Mouse (Mus musculus) mouse embryonic stem cell (cell line): Measurements from ENCODE around the gene Sf3a2.

Experiments
- in situ Hi-C, 2 experiments: fragments of 300-500 bp; cut with MboI; formaldehyde crosslinking; loops; 1 replicate in 1 of 2; 3 replicates in 1 of 2; pipeline ENCODE4 v1.14.3; 2019 to 2020; ENCODE audit warnings: low sequenced_read_pairs in 2 of 2, low pct_unique_long_range_greater_than_20kb in 1 of 2, mixed read lengths in 1 of 2; ENCODE audit not compliant: unreplicated experiment in 1 of 2

Gene Sf3a2

DNA sequence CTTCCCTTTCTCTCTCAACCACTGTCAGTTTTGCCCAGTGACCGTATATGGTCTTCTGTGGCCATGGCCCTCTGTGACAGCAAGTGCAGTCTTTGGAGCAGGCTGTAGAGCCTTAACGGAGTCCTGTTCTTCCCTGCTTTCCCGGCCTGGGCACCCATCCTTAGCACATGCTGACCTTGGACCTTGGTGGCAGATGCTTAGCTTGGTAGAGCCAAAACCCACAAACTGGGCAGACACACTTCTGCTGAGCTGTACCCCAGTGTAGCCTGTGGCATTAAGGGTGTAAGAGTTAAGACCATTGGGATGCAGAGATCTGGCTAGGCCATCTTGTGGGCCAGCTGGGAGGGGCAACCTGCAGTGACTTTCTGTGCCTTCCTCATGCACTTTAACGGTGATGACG, 24.2 kb upstream of the Sf3a2 start:
- in situ Hi-C loops = no loop called here

DNA sequence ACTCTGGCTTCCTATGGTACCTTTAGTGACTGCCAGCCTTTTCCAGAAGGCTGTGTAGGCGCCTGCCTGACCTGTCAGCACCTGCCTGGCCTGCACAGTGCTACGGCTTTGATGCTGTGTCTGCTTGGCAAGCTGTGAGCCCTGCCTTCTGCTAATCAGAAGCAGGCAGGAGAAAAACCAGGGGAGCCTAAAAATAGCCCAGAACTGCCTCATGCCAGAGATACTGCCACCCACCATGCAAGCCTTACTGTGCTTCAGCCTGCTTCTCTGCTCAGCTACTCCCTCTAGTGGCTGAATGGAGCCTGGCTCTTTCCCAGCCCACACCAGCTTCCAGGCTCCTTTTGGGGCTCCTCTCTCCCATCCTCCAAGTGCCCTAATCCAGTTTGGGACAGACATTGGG, 23.4 kb upstream of the Sf3a2 start:
- in situ Hi-C loops = no loop called here

DNA sequence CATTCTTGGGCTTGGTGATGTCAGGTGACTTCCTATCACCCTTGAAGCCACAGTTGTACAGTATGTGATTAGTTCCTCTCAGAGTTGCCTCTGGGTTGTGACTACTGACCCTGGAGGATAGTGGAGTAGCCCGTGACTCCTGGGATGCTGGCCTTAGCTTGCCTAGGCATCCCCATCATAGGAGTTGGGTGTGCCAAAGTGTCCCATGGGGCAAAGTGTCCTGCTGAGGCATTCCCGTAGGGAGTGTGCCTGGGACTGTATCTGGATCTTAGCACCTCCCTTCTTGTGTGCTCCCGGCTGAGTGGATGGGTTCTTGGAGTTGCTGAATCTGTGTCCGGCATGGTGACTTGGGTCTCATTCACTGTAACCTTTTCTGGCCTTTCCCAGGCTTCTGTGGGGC, 23.0 kb upstream of the Sf3a2 start:
- in situ Hi-C loops = loop anchor here in 1 of 2 experiments (5.0 kb wide), 1 partner anchor 63 kb away; no protein-coding TSS in a partner anchor

DNA sequence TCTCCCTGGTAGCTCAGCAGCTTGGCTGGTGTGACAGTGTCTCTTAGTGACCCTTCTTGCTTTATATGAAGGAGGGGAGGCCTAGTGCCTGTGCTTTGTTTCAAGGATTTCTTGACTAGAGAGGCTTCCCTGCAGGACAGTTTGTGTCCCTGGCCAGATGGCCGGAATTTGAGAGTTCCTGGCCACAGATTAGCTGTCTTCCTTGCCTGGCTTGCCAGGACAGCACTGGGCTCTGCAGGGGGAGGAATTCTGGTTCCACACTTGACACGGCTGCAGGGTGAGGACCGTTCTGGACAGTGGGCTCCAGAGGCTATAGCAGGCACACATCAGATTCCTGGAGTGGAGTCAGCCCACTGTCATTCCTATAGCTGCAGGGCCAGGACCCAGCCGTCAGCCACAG, 22.3 kb upstream of the Sf3a2 start:
- in situ Hi-C loops = loop anchor here in 1 of 2 experiments (5.0 kb wide), 1 partner anchor 63 kb away; no protein-coding TSS in a partner anchor

DNA sequence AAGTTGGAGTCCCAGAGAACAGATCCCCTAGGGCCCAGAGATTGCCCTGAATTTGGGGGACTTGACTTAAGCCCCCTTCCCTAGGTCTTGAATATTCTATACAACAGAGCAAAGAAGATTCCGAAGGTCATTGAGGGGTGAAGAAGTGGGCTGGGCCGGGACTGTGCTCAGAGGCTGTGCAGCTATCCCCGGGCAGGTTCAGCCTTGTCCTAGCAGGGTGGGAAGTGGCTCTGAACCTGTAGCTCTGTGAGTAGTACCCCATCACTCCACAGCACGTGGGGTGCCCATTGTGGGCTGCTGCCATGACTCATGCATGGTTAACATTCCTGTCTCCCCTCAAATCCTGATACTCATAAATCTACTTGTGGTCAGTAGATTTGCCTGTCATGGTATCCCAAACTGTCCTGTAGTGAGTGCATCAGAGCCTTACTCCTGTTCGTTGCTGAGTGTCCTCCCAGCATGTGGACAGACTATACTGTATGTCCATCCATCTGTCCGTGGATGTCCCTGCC, 21.6 kb upstream of the Sf3a2 start:
- in situ Hi-C loops = loop anchor here in 1 of 2 experiments (5.0 kb wide), 1 partner anchor 64 kb away; no protein-coding TSS in a partner anchor

DNA sequence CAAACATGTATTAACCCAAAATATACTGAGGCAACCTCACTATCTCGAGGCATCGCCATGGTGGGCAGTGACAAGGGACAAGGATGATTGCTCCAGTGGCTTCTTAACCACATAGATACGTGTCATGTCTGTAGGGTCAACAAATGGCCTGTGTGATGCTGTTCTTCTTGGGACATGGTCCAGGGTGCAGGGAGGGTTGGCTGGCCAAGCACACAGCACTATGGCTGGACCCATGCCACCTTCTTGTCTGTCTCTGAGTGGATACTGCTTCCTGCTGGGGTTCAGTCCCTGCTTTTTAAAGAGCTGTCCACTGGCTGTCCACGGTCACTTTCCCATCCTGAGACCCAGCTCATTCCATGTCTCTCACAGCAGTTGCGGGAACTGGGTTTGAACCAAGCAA, 20.9 kb upstream of the Sf3a2 start:
- in situ Hi-C loops = loop anchor here in 1 of 2 experiments (5.0 kb wide), 1 partner anchor 65 kb away; no protein-coding TSS in a partner anchor

DNA sequence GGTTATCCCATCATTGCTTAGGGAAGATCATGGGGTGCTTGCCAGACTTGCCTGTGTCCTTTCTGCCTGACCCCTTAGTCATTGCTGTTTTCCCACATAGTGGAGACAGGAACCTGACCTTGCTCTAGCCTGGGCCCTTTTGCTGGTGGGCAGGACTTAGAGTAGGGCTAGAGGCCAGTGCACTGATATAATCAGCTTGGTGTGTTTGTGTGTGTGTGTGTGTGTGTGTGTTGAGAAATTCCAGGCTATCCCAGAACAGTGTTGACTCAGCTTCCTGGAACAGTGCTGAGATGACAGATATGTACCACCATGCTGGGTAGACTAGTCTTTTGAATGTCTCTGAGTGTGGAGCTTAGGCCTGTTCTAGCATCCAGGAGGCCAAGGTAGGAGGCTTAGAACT, 18.4 kb upstream of the Sf3a2 start:
- in situ Hi-C loops = loop anchor here in 1 of 2 experiments (5.0 kb wide), 1 partner anchor 67 kb away; no protein-coding TSS in a partner anchor

DNA sequence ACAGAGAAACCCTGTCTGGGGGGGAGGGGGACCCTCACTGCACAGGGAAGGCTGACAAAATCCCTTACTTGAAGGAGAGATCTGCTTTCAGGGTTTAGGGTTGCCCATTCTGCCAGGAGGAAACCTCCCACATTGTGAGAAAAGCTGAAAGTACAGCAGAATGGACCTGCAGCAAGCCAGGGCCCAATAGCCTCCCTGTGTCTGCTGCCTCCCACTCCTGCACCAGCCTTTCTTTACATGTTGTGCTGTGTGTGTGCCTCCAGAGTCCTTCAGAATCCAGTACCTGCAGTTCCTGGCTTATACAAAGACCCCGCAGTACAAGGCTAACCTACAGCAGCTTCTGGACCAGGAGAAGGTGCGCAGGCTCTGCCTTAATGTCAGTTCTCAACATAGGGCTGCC, 13.7 kb upstream of the Sf3a2 start:
- in situ Hi-C loops = loop anchor here in 1 of 2 experiments (10.0 kb wide), 1 partner anchor 60 kb away; no protein-coding TSS in a partner anchor

DNA sequence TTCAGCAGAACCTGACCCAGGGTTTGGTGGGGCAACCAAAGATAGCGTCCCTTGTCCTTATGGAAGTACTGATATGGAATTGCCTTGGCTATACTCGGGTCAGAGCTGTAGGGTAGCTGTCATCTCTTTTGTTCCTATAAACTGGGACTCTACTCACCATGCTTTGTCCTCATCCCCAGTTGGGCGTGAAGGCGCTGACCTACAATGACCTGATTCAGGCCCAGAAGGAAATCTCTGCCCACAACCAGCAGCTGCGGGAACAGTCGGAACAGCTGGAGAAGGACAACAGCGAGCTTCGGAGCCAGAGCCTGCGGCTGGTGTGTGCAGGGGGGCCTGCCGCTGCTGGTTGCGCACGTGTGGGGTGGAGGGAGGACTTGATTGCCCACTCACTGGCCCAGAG, 13.1 kb upstream of the Sf3a2 start:
- in situ Hi-C loops = loop anchor here in 1 of 2 experiments (10.0 kb wide), 1 partner anchor 60 kb away; no protein-coding TSS in a partner anchor

DNA sequence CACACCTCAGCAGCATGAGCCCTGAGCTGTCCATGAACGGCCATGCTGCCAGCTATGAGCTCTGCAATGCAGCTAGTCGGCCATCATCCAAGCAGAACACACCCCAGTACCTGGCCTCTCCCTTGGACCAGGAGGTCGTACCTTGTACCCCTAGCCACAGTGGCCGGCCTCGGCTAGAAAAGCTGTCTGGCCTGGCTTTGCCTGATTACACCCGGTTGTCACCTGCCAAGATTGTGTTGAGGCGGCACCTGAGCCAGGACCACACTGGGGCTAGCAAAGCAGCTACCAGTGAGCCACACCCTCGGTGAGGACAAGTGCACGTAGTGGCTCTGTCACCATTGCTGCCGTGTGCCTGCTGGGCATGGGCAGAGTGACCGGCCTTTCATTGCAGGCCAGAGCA, 12.0 kb upstream of the Sf3a2 start:
- in situ Hi-C loops = loop anchor here in 1 of 2 experiments (10.0 kb wide), 1 partner anchor 61 kb away; no protein-coding TSS in a partner anchor

DNA sequence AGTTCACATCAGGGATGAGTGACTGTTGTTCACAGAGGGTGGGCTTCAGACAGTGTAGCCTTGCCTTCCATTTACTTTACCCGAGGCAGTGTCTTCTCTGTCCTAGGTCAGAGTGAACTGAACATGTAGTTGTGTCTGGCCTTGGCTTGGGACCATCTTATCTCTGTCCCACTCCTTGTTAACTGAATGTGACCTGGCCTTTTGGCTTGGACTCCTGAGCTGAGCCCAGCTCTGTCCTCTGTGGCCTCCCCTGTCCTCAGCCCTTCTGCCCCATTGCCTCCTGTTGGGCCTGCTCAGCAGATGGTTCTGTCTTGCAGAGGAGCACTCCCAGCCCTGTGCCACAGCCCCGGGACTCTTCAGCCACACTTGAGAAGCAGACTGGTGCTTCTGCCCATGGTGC, 10.5 kb upstream of the Sf3a2 start:
- in situ Hi-C loops = loop anchor here in 1 of 2 experiments (10.0 kb wide), 1 partner anchor 63 kb away; no protein-coding TSS in a partner anchor

DNA sequence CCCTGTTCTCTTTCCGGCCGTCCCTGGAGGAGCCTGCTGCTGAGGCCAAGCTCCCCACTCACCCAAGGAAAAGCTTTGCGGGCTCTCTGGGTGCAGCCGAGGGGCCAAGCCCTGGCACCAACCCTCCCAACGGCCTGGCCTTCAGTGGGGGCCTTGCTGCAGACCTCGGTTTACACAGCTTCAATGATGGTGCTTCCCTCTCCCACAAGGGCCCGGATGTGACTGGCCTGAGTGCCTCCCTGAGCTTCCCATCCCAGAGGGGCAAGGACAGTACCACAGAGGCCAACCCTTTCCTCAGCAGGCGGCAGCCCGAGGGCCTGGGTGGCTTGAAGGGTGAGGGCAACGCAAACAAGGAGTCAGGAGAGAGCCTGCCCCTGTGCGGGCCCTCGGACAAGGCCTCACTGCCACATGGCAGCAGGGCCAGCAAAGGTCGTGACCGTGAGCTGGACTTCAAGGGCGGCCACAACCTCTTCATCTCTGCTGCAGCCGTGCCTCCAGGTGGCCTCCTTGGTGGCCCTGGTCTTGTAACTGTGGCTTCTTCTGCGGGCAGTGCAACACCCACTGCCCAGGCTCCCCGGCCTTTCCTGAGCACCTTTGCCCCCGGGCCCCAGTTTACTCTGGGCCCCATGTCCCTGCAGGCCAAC, 7.1 kb upstream of the Sf3a2 start:
- in situ Hi-C loops = no loop called here

DNA sequence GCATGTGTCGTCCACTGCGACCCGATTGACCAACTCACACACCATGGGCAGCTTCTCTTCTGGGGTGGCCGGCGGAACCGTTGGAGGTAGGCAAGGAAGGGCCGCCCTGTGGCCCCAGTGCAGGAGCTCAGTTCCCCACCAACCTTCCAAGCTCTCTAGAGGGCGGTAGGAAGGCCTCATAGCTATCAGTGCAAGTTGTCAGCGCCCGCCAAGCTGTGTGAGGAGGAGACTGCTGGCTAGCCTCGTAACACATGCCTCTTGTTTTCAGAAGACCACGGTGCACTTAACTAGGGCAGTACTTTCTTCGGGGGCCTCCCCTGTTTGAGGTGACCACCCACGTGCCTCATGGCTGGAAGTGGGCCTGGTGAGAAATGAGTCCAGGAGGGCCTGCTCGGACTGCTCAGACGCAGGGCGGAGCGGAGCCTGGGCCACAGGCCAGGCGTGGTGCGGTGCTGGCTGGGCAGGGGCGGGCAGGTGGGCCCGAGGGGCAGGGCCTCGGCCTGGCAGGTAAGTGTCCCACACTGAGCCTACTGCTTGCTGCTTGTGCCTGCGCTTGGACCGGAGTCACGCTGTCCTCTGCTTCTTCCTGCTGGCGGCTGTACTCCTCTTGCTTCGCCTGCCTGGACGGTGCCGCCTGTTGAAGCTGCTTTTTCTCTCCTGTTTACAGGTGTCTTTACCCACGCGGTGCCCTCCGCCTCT, 6.4 kb upstream of the Sf3a2 start:
- in situ Hi-C loops = no loop called here

DNA sequence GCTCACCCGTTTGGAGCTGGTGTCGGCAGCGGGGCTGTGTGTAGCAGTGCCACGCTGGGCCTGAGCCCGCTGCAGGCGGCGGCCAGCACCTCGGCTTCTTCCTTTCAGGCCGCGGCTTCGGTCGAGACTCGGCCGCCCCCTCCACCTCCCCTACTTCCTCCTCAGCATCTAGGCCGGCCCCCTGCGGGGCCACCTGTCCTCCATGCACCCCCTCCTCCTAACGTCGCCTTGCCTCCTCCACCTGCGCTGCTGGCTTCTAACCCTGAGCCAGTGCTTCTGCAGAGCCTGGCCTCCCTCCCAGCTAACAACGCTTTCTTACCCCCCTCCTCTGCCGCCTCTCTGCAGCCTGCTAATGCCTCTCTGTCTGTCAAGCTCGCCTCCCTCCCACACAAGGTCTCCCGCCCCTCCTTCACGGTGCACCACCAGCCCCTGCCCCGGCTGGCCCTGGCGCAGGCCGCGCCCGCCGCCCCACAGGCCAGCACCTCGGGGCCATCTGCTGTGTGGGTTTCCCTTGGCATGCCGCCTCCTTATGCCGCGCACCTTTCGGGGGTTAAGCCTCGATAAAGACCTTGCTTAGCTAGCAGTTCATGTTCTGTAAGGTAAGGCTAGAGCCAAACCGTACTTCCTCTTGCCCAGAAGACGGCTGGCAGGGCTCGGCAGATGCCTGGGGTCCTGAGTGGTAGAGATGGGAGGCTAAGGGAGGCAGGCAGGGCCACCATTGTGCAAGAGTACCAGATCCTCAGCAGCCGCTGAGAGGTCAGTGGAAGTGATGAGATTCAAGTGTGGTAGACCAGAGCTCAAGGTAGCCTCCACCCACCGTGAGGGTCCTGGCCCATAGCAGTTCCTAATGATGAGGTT, 5.6 kb upstream of the Sf3a2 start:
- in situ Hi-C loops = no loop called here

DNA sequence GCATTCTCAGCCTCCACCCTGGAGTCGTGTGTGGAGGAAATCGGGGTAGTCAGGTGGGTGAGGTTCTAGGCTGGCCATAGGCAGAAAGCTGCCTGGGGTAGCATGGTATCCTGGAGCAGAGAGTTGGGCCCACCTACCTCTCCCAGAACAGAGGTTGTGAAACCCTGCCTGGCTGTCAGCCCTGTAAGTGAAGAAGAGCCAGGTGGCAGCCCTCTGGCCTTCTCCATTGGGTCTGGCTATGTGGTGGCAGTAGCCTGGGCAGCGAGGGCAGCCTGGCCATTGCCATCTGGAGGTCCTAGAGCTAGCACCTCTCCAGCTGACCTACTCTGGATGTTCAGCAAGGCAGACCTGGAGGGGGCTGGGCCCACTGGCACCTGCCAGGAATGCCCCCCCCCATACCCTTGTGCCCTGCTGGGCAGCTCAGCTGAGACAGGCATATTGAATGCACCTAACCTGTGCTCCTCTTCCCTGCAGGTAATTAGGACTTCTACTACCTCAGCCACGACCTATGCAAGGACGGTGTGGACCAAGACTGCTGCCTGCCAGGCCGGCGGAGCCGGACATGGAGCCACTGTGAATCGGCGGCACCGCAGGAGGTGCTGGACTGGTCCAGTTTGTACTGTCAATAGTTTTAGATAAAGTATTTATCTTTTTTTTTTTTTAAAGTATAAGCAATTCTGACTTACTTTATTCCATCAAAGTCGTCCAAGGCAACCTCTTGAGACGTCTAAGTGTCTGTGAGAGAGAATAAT, 4.8 kb upstream of the Sf3a2 start:
- in situ Hi-C loops = no loop called here

DNA sequence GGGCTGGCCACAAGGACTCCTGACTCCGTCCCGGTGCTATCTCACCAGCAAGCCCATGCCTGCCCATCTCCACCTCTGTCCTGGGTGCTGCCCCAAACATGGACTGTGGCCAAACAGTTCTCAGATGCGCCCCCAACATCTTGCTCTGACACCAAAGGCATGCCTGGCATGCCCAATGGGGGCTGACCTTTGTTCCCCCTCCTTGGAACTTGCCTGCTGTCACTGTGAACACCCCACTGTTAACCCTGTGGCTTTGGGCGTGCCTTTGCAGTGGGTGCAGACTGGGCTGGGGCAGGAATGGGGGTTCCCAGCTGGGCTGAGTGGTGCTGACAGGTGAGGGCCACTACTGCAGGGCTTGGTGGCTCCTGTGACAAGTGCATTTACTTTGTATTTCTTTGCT, 4.2 kb upstream of the Sf3a2 start:
- in situ Hi-C loops = no loop called here

DNA sequence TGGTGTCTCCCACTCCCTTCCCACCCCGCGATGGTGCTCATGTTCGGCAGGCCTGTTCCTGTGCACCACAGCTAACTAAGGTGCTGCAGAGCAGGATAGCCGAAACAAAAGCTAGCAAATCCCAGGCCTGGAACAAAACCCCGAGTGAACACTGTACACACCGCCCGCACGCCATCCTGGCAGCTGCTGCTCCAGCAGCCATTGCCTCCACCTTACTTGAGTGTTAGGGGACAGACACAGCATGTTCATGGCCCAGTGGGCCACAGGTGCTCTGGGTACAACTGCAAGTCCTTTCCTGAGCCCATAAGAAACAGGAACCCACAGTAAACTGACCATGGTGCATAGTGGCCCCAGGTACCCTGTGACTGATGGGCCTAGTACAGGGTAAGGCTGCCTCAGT, 3.2 kb upstream of the Sf3a2 start:
- in situ Hi-C loops = no loop called here

DNA sequence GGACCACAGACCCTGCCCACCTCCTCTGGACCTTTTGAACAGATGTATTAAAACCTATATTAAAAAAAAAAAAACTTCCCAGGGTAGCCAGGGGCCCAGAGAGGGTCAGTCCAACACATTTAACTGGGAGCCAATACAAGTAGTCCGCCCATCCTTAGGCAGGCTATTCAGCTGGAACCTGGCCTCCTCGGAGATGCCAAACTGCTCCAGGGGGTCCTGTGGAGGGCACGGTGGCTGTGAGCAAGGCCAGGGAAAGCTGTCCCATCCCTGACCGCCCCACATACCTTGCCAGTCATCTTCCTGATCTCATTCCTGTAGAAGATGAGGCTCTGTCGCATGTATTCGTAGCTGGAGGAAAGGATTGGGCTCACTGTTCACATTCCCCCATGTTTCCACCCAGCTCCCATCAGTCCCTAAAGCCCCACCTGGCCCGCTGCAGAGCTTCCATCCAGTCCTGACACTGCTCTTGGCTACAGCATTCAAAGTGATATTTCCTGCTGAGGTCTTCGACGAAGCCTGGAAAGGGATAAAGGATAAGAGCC, 1.6 kb upstream of the Sf3a2 start:
- in situ Hi-C loops = no loop called here
